In genomic region chr5:92682621-92683348, GRCm38 (mm10) we compare ENCODE assay signal across 9 mouse cellular contexts. TPM values are rescaled to one million over a fixed set of nuclear protein-coding genes. Genes with fewer than 3 reads are reported as not detected.
DNase-seq lines count a peak whose midpoint lies in the region; ATAC-seq lines count a peak whose summit lies in the region.
"Had no signal": no experiment of that assay in that cellular context is flagged by ENCODE, and none has a peak within 500 bp of the region (broad histone marks: within the 10 kb centered on the region; RNA-seq: fewer than 3 reads in every experiment).

No protein-coding gene starts in this region.

- H3K36me3 ChIP-seq in heart, embryonic 16.5 days (ENCODE audit: control insufficient read depth, insufficient read depth) = no peaks in the 10 kb centered on the region
- H3K36me3 ChIP-seq in midbrain, embryonic 10.5 days = no peaks in the 10 kb centered on the region

- peak; percentile 3 for DNase-seq in cerebellum, adult 8-10 months
- no peak for DNase-seq in cerebellum, adult 11-12 months
- DNase-seq in embryo, embryonic 10.5 days (ENCODE audit: low spot score) = peak; percentile 78
- peak; percentile 45 for DNase-seq in kidney, postnatal 14 days
- peak; percentile 75 for DNase-seq in midbrain, embryonic 10.5 days (ENCODE audit: low spot score)
- DNase-seq in testis, postnatal 14 days (ENCODE audit: low spot score) = no peak
- no peak for DNase-seq in thymus, postnatal 25 days

- H3K9ac ChIP-seq in heart, embryonic 16.5 days (ENCODE audit: low read length) = peak overlapping the region; percentile 71

- H3K9me3 ChIP-seq in heart, embryonic 16.5 days (replicated peaks; ENCODE audit: control insufficient read depth, low read length) = no peaks in the 10 kb centered on the region
- no peaks in the 10 kb centered on the region for H3K9me3 ChIP-seq in midbrain, embryonic 10.5 days (replicated peaks)

- peak overlapping the region; percentile 58 for H3K4me3 ChIP-seq in heart, embryonic 16.5 days (ENCODE audit: low read length)
- H3K4me3 ChIP-seq in midbrain, embryonic 10.5 days = peak overlapping the region; percentile 62

- WGBS in heart, embryonic 16.5 days = 2% methylated on average over 39 of the region's 39 CpGs
- under 1% methylated on average over 39 of the region's 39 CpGs for WGBS in midbrain, embryonic 10.5 days

- H3K27me3 ChIP-seq in heart, embryonic 16.5 days (ENCODE audit: control insufficient read depth, insufficient read depth, low read length) = 0 out of 2 replicates have a peak, but pooled peaks cover 2% of the 10 kb centered on the region
- peaks cover 6% of the 10 kb centered on the region for H3K27me3 ChIP-seq in midbrain, embryonic 10.5 days (ENCODE audit: low read depth, poor library complexity, severe bottlenecking)

- peak; percentile 69 for ATAC-seq in heart, embryonic 16.5 days (replicated peaks; ENCODE audit: extremely low read depth, insufficient read depth, low FRiP score)

- peak overlapping the region; percentile 71 for H3K4me2 ChIP-seq in heart, embryonic 16.5 days (ENCODE audit: low read depth, low read length)

- peak overlapping the region; percentile 91 for H3K27ac ChIP-seq in heart, embryonic 16.5 days (ENCODE audit: low read length)
- H3K27ac ChIP-seq in midbrain, embryonic 10.5 days (replicated peaks) = peak overlapping the region; percentile 92

- no peaks in the 10 kb centered on the region for H3K4me1 ChIP-seq in heart, embryonic 16.5 days (ENCODE audit: control insufficient read depth, insufficient read depth, low read length)
- peaks cover 51% of the 10 kb centered on the region for H3K4me1 ChIP-seq in midbrain, embryonic 10.5 days

RNA-seq across cellular contexts. Expression of gene Shroom3, which starts 0.5 kb away (rescaled TPM):
- polyA plus RNA-seq in heart, embryonic 16.5 days (2015; fragmentation: Nextera tagmentation; extraction: Ambion mirVana) = 10.7 and 11.7 TPM in 2 replicates
- 5.8 and 8.3 TPM in 2 replicates for polyA plus RNA-seq in midbrain, embryonic 10.5 days (2016; fragmentation: Nextera tagmentation; extraction: Ambion mirVana)

RNA-seq across cellular contexts. Expression of gene Ccdc158, which starts 7.7 kb away (rescaled TPM):
- polyA plus RNA-seq in heart, embryonic 16.5 days (2015; fragmentation: Nextera tagmentation; extraction: Ambion mirVana) = 0.49 and 0.81 TPM in 2 replicates
- polyA plus RNA-seq in midbrain, embryonic 10.5 days (2016; fragmentation: Nextera tagmentation; extraction: Ambion mirVana) = 0.85 and 0.89 TPM in 2 replicates
- polyA plus RNA-seq: C2C12 had no signal

Comparison
In these comparisons a context has a peak if more than half of its experiments do, and no peak if none do; other contexts are left out.
1. DNase-seq: peak in cerebellum, adult 8-10 months (single experiment), embryo, embryonic 10.5 days (single experiment), kidney, postnatal 14 days (single experiment) and midbrain, embryonic 10.5 days (single experiment); none in cerebellum, adult 11-12 months (single experiment), testis, postnatal 14 days (single experiment) and thymus, postnatal 25 days (single experiment).